Mouse (Mus musculus): ENCODE measurements around the gene Armh1. TPM values are rescaled to one million over a fixed set of nuclear protein-coding genes. Genes with fewer than 3 reads are reported as not detected.

Armh1 gene
- polyA plus RNA-seq, 1 experiment from 2014 or later, result 0.14 TPM

DNA sequence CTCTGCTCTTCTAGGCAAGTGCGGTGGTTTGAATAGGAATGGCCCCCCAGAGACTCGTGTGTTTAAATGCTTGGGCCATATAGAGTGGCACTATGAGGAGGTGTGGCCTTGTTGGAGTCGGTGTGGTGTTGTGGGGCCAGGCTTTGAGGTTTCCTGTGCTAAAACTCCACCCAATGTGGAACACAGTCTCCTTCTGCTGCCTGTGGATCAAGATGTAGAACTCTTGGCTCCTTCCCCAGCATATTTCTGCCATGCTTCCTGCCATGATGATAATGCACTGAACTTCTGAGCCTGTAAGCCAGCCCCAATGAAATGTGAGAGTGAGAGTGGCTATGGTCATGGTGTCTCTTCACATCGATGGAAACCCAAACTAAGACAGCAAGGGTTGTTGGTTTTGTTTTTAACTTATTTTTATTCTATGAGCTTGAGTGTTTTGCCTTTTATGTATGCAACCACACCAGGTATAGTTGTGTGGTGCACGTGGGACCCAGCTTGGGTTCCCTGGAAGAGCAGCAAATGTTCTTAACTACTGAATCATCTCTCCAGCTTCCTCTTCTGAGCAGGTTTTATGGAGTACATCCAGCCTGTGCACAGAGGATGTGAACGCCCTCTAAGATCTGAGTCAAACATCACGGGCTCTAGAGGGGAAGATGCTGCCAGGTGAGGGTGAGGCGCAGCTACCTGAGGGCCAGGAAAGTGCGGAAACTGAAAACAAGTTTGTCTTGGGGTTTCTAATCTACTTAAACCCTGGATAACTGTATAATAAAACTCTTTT lies 31.0 kb downstream of the Armh1 start:
- Histone ChIP-seq H3K27ac (ENCODE audit: low read depth) (no peak overlapping the region), H3K4me1 (replicated peaks; ENCODE audit: control insufficient read depth, insufficient read depth, low read length) (0 out of 2 replicates have a peak, but pooled peaks cover 3% of the 10 kb centered on the region), H3K36me3 (ENCODE audit: control insufficient read depth, insufficient read depth, low read length) (no peaks in the 10 kb centered on the region), H3K9me3 (ENCODE audit: control insufficient read depth, low read length) (no peaks in the 10 kb centered on the region), H3K4me3 (ENCODE audit: low read depth, low read length) (no peak overlapping the region), H3K27me3 (replicated peaks; ENCODE audit: control insufficient read depth, insufficient read depth, low read length) (no peaks in the 10 kb centered on the region), H3K9ac (ENCODE audit: low read length) (no peak overlapping the region), H3K4me2 (ENCODE audit: low read length) (no peak overlapping the region)
- WGBS, result 77% methylated on average over 9 of the region's 9 CpGs
- DNase-seq (ENCODE audit: low spot score), result no peak
- ATAC-seq (replicated peaks; ENCODE audit: low FRiP score, low TSS enrichment, low read depth), result no peak

DNA sequence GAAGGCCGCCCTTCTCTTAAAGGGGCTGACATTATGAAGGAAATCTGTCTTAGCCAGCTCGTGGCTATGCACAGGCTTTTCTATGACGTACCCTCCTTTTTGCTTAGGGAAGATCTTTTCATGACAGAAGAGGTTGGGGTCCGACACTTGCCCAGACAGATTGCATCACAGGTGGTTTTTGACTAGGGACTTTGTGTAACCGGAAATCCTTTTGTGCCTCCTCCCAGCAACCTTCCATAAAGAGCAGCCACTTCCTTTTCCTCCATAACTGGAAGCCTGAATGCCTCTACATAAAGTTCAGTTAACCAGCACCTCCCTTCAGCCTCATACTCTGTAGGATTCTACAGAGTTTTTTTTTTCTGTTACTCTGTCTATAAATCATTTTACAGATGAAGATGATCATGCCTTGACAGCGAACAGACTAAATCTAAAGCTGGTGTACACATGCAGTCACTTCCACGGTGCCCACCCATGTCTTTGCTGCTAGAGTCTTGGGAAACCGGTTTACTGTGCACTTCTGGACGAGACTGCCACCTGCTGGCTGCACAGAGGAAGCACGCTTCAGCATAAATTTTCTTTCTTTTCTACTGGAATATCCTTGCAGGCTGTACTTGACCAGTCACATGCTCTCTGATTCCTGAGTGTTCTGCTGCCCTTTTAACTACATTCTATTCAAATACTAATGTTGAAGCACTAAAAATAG lies 33.3 kb downstream of the Armh1 start:
- H3K4me1 ChIP-seq (replicated peaks; ENCODE audit: control insufficient read depth, insufficient read depth, low read length), result 0 out of 2 replicates have a peak, but pooled peaks cover 3% of the 10 kb centered on the region
- no peak overlapping the region for H3K4me3 ChIP-seq (ENCODE audit: low read depth, low read length)
- no peaks in the 10 kb centered on the region for H3K36me3 ChIP-seq (ENCODE audit: control insufficient read depth, insufficient read depth, low read length)
- peak; percentile 56; the same call in 1 of the 2 replicates for ATAC-seq (replicated peaks; ENCODE audit: low FRiP score, low TSS enrichment, low read depth)
- peak; percentile 78 for DNase-seq (ENCODE audit: low spot score)
- no peaks in the 10 kb centered on the region for H3K9me3 ChIP-seq (ENCODE audit: control insufficient read depth, low read length)
- H3K27ac ChIP-seq (ENCODE audit: low read depth), result no peak overlapping the region
- H3K4me2 ChIP-seq (ENCODE audit: low read length), result no peak overlapping the region
- H3K9ac ChIP-seq (ENCODE audit: low read length), result no peak overlapping the region
- no peaks in the 10 kb centered on the region for H3K27me3 ChIP-seq (replicated peaks; ENCODE audit: control insufficient read depth, insufficient read depth, low read length)
- WGBS, result 38% methylated on average over 10 of the region's 10 CpGs

DNA sequence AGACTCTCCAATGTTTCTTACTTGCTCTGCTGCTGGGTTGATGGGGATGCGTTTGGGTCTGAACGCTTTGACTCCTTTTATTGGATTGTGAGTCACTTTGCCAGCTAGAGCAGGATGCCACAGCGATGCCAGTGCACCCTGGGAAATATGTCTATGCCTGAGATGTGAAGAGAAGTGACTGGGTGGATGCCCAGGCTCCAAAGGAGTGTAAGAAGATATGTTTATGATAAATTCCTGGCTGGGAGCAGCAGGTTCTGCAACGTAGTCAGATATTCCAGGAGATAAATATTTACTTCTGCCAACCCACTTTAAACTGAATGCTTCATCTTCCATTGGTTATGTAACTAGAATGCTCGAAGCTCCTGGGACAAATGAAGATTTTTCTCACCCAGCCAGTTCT lies 34.9 kb downstream of the Armh1 start:
- no peak for DNase-seq (ENCODE audit: low spot score)
- WGBS, result 51% methylated on average over 5 of the region's 5 CpGs
- H3K4me2 ChIP-seq (ENCODE audit: low read length), result no peak overlapping the region
- no peak overlapping the region for H3K4me3 ChIP-seq (ENCODE audit: low read depth, low read length)
- ATAC-seq (replicated peaks; ENCODE audit: low FRiP score, low TSS enrichment, low read depth), result no peak
- no peak overlapping the region for H3K27ac ChIP-seq (ENCODE audit: low read depth)
- no peak overlapping the region for H3K9ac ChIP-seq (ENCODE audit: low read length)
- 0 out of 2 replicates have a peak, but pooled peaks cover 3% of the 10 kb centered on the region for H3K4me1 ChIP-seq (replicated peaks; ENCODE audit: control insufficient read depth, insufficient read depth, low read length)
- H3K9me3 ChIP-seq (ENCODE audit: control insufficient read depth, low read length), result no peaks in the 10 kb centered on the region
- no peaks in the 10 kb centered on the region for H3K36me3 ChIP-seq (ENCODE audit: control insufficient read depth, insufficient read depth, low read length)
- H3K27me3 ChIP-seq (replicated peaks; ENCODE audit: control insufficient read depth, insufficient read depth, low read length), result no peaks in the 10 kb centered on the region

DNA sequence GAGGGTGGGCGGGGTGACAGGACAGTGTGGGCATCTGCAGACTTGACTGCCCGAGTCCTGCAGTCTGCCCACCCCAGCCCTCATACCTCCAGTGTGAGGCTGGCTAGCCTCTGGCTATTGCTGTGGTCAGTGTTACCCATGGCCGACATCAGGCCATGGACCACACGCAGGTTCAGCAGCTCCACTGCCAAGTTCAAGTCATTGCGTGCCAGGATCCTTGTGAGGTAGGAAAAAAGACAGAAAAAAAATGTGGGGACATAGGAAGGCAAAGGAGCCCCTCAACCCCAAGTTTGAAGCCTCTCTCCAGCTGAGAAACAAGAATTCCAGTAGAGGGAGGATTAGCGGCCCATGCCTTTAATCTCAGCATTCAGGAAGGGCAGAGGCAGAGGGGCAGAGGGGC lies 37.7 kb downstream of the Armh1 start:
- WGBS, result 93% methylated on average over 6 of the region's 6 CpGs

DNA sequence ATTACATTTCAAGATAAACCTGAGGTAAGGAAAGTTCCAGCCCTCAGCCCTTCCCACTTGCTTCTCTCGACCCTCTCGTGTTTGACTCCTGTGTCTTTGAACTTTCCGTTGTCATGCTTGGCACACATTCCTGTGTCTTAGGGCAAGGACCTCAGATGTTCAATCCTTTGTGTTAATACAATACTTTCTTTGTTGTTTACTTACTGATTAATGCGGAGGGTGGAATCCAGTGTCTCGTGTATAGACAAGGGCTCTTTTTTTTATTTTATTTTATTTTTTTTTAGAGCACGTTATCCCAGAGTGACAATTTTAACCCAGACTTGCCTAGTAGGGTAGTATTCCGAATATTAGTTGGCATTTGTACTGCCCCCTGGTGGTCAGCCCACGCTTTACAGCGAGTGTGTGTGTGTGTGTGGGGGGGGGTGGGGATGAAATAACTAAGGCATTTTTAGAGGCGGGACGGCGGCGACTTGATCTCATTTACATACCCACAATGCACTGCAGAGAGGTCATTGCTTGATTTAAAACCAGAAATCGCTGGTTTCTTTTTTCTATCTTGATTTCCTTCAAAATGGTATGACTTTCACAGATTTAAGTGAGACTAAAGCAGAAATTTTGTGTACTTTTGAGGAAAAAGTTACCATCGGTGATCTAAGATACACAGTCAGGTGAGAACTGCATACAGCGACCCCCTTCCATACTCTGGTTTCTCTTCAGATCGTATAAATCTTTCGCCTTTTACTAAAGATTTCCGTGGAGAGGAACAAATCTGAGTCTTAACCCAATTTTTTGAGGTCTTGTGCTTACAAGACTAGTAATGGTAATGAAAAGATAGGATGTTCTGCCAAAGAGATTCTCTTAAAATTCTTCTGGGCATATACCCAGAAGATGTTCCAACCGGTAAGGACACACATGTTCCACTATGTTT lies 41.5 kb downstream of the Armh1 start:
- DNase-seq (ENCODE audit: low spot score) (peak; percentile 89), ATAC-seq (replicated peaks; ENCODE audit: low FRiP score, low TSS enrichment, low read depth) (no peak; the same call in 1 of the 2 replicates)
- H3K27me3 ChIP-seq (replicated peaks; ENCODE audit: control insufficient read depth, insufficient read depth, low read length), result no peaks in the 10 kb centered on the region
- H3K9me3 ChIP-seq (ENCODE audit: control insufficient read depth, low read length), result no peaks in the 10 kb centered on the region
- 5% methylated on average over 20 of the region's 20 CpGs for WGBS
- no peak overlapping the region for H3K4me3 ChIP-seq (ENCODE audit: low read depth, low read length)
- H3K4me2 ChIP-seq (ENCODE audit: low read length), result no peak overlapping the region
- no peaks in the 10 kb centered on the region for H3K4me1 ChIP-seq (replicated peaks; ENCODE audit: control insufficient read depth, insufficient read depth, low read length)
- H3K36me3 ChIP-seq (ENCODE audit: control insufficient read depth, insufficient read depth, low read length), result no peaks in the 10 kb centered on the region
- H3K27ac ChIP-seq (ENCODE audit: low read depth), result peak overlapping the region; percentile 38; the same call in 1 of the 2 replicates
- H3K9ac ChIP-seq (ENCODE audit: low read length), result 0 out of 2 replicates have a peak overlapping the region, but pooled peaks have one; percentile 13

More for the DNA sequence above, 37.7 kb downstream of the Armh1 start:
- no peaks in the 10 kb centered on the region for H3K9me3 ChIP-seq (ENCODE audit: control insufficient read depth, low read length)
- H3K27ac ChIP-seq (ENCODE audit: low read depth), result no peak overlapping the region
- H3K4me1 ChIP-seq (replicated peaks; ENCODE audit: control insufficient read depth, insufficient read depth, low read length), result 0 out of 2 replicates have a peak, but pooled peaks cover 3% of the 10 kb centered on the region
- DNase-seq (ENCODE audit: low spot score), result no peak
- H3K4me3 ChIP-seq (ENCODE audit: low read depth, low read length), result no peak overlapping the region
- no peaks in the 10 kb centered on the region for H3K36me3 ChIP-seq (ENCODE audit: control insufficient read depth, insufficient read depth, low read length)
- H3K4me2 ChIP-seq (ENCODE audit: low read length), result no peak overlapping the region
- no peaks in the 10 kb centered on the region for H3K27me3 ChIP-seq (replicated peaks; ENCODE audit: control insufficient read depth, insufficient read depth, low read length)
- H3K9ac ChIP-seq (ENCODE audit: low read length), result no peak overlapping the region
- no peak for ATAC-seq (replicated peaks; ENCODE audit: low FRiP score, low TSS enrichment, low read depth)

DNA sequence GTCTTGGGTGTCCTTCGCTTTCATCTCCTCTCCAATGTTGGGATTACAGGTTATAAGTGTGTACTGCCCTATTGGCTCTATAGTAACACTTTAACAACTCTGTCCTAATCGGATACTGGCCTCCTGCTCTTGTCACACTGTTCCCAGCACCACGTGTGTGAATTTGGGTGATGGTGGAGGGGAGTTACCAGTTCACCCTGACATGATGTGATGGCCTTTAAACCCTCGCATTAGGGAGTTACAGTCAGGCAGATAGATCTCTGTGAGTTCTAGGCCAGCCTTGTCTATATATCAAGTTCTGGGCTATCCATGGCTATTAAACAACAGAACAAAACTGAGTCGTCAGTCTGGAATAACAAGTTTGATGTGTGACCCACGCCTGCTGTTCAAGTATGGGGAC lies 42.3 kb downstream of the Armh1 start:
- Histone ChIP-seq H3K4me1 (replicated peaks; ENCODE audit: control insufficient read depth, insufficient read depth, low read length) (no peaks in the 10 kb centered on the region), H3K36me3 (ENCODE audit: control insufficient read depth, insufficient read depth, low read length) (no peaks in the 10 kb centered on the region), H3K9ac (ENCODE audit: low read length) (no peak overlapping the region), H3K27me3 (replicated peaks; ENCODE audit: control insufficient read depth, insufficient read depth, low read length) (no peaks in the 10 kb centered on the region), H3K27ac (ENCODE audit: low read depth) (no peak overlapping the region), H3K4me3 (ENCODE audit: low read depth, low read length) (no peak overlapping the region), H3K9me3 (ENCODE audit: control insufficient read depth, low read length) (no peaks in the 10 kb centered on the region), H3K4me2 (ENCODE audit: low read length) (no peak overlapping the region)
- DNase-seq (ENCODE audit: low spot score) (no peak), ATAC-seq (replicated peaks; ENCODE audit: low FRiP score, low TSS enrichment, low read depth) (no peak)
- WGBS, result 73% methylated on average over 6 of the region's 6 CpGs

DNA sequence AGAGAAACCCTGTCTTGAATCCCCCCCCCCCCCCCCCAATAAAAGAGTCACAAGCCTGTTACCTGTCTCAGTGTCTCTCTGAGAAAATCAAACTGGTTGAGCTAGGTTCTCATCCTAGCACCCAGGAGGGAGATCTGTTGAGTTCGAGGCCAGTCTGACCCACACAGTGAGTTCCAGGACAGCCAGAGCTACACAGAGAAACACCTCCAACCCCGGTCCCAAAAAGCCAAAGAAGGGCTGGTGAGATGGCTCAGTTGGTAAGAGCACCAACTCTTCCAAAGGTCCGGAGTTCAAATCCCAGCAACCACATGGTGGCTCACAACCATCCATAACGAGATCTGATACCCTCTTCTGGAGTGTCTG lies 49.0 kb downstream of the Armh1 start:
- Histone ChIP-seq H3K27me3 (replicated peaks; ENCODE audit: control insufficient read depth, insufficient read depth, low read length) (no peaks in the 10 kb centered on the region), H3K36me3 (ENCODE audit: control insufficient read depth, insufficient read depth, low read length) (no peaks in the 10 kb centered on the region), H3K4me1 (replicated peaks; ENCODE audit: control insufficient read depth, insufficient read depth, low read length) (no peaks in the 10 kb centered on the region), H3K9ac (ENCODE audit: low read length) (no peak overlapping the region; the same call in 1 of the 2 replicates), H3K27ac (ENCODE audit: low read depth) (peak overlapping the region; percentile 71), H3K4me3 (ENCODE audit: low read depth, low read length) (no peak overlapping the region), H3K4me2 (ENCODE audit: low read length) (no peak overlapping the region), H3K9me3 (ENCODE audit: control insufficient read depth, low read length) (no peaks in the 10 kb centered on the region)
- 66% methylated on average over 4 of the region's 4 CpGs for WGBS
- DNase-seq (ENCODE audit: low spot score) (no peak), ATAC-seq (replicated peaks; ENCODE audit: low FRiP score, low TSS enrichment, low read depth) (no peak)

All from intestine, embryonic 14.5 days (tissue).